Mouse (Mus musculus) gonadal fat pad, adult 2 months (tissue): ENCODE data around the gene Dicer1. TPM values are rescaled to one million over a fixed set of nuclear protein-coding genes. Genes with fewer than 3 reads are reported as not detected.

Experiments used
- DNase-seq: peaks from one replicate; pipeline ENCODE4 v3.0.0-alpha.2; 2012; ENCODE audit warnings: low read depth
- polyA plus RNA-seq: library from polyadenylated mRNA; depleted of rRNA; stranded (reverse); fragments of >200 nt; gene quantifications from 2 replicates; pipeline ENCODE4 v1.2.3, GENCODE M21; 2012; rRNA removed

Dicer1 gene
- polyA plus RNA-seq, 1 experiment: 11.8 TPM

- DNase-seq: no peak
Measured at GRCm38 (mm10) chr12:104677371-104677924, 74.3 kb downstream of the Dicer1 start.

DNA sequence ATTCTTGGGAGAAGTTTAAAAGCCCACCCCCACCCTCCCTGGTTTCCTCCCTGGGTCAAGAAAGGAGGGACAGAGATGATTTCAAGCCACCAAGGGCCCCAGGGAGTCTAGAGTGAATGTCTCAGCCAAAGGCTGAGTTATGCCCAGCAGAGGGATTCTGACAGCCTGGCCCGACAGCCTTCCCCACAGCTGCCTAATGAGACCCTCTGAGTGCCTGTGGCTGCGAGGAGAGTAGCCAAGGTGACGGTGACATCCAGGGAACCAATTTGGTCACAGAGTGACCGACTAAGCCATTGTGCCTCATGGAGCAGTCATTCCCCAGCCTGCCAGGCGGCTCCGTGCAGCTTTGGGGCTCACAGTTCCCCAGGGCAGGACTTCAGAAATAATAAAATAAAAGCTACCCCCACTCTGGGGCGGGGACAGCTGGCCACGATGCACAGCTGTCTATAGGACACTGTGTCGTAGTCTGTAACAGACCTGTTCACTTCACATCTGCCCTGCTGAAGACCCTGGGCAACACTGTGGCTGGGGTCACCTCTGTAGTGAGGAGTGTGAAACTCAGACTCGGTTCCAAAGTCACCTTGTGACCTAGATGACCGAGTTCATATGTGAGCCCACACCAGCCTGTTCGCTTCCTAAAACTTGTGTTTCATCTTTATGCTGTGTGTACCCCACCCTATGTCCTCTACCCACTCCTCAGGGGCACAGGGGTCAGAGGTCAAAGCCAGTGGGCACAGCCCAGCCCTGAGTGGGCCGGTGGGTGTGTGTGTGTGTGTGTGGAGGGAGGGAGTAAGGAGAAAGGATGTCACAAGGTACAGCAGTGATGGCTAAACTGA lies 75.0 kb downstream of the Dicer1 start:
- DNase-seq: no peak

- DNase-seq: no peak
Measured at GRCm38 (mm10) chr12:104672976-104673375, 78.8 kb downstream of the Dicer1 start.

DNA sequence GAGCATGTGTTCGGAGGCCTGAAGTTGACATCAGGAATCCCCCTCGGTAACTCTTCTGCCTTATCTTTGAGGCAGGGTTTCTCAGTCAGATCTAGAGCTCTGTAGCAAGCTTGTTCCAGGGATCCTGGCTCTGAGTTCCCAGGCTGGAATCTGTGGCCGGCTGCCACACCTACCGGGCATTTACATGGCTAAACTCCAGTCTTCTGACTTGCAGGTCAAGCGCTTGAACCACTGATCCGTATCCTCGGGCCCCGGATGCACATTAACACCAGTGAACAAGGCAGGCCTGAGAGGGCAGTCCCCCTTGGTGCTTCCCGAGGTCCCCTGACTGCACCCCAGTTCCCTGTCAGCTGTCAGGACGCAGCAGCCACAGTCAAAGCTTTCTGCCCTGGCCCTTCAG lies 79.3 kb downstream of the Dicer1 start:
- no peak for DNase-seq

DNA sequence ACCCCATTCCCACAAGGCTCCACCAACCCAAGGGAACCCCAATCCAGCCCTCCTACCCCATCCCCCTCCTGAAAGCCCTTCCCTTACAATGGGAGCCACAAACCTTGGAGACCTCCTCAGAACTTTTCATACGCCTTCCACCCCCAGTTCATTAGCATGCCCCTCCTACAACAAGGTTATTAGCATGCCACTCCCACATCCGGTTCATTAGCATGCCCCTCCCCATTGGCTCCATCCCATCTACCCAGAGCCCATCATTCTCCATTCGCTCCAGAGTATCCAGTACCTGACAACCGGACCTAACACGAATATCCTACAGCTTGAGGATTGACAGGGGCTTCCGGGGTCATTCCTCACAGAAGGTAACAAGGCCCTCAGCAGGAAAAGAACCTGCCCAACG lies 83.9 kb downstream of the Dicer1 start:
- DNase-seq: no peak

- DNase-seq: no peak
Measured at GRCm38 (mm10) chr12:104665951-104666350, 85.8 kb downstream of the Dicer1 start.

- DNase-seq: no peak
Measured at GRCm38 (mm10) chr12:104665521-104665920, 86.2 kb downstream of the Dicer1 start.

- no peak for DNase-seq
Measured at GRCm38 (mm10) chr12:104656146-104656545, 95.6 kb downstream of the Dicer1 start.

DNA sequence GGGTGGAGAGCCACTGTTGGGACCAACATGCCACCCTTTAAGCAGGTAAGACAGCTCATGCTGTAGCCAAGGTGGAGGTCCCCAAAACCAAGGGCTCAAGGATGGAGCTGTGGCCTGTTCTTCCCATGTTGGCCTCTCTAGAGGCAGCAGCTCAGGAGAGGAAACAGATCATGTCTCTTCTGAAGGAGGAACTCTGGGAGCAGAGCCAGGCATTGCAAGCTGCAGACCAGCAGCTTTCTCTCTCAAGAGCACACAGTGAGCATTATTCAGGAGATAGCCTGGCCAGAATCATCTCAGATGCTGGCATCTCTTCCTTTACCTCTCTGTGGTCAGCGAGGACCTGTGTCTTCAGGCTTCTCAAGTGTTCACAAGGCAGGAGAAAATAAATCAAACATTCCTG lies 96.7 kb downstream of the Dicer1 start:
- no peak for DNase-seq

- no peak for DNase-seq
Measured at GRCm38 (mm10) chr12:104652021-104652420, 99.7 kb downstream of the Dicer1 start.

DNA sequence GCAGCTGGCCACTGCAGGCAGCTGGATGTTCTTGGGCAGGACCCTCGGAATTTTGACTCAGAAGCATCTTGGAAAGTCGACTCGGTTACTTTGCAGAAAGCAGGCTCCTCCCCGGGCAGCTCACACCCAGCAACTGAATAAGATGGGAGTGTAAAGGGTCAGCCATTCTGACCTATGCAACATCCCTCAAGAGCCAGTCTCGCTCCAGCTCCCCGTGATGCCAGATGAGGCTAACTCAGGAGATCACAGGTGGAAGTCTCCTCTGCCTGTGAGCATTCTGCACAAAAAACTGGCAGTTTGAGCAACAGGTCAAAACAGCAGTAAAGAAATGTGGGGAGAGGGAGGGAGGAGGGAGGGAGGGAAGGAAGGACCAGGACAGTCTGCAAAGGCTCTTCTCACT lies 100.5 kb downstream of the Dicer1 start:
- no peak for DNase-seq

DNA sequence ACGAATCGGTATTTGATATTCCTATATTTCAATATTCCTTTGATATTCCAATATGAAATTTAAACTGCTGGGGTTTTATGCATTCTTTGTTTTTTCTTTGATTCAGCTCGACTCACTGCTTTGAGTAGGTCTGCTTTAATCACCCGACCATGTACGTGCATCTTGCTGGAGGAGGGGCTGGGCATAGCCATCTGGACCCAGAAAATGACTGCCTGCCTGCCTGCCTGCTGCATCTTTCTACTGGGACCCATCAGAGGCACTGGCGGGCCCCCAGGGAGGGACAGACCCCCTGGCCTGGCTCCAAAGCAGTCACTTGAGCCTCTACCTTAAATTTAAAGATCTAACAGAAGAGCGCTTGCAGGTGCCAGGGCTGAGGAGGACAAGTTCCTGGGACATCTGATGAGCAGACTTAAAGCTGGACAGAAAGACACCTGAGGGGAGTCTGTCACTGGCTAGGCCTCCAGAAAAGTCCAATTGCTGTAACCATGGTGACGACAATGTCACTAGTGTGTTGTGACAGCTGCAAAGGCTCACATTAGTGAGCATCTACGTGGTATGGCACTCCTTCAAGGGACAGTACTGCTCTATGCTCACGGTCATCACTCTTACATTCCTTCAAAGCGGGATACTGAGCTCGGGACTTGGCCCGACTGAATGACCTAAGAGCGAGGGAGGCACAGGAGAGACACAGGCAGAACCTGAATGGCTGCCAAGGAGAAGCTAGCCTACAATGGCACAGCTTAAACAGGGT lies 101.1 kb downstream of the Dicer1 start:
- DNase-seq: no peak

- DNase-seq: no peak
Measured at GRCm38 (mm10) chr12:104648366-104648765, 103.4 kb downstream of the Dicer1 start.

GRCm38 (mm10) chr12:104642337-104642736 lies 109.4 kb downstream of the Dicer1 start:
- peak; percentile 33 for DNase-seq

DNA sequence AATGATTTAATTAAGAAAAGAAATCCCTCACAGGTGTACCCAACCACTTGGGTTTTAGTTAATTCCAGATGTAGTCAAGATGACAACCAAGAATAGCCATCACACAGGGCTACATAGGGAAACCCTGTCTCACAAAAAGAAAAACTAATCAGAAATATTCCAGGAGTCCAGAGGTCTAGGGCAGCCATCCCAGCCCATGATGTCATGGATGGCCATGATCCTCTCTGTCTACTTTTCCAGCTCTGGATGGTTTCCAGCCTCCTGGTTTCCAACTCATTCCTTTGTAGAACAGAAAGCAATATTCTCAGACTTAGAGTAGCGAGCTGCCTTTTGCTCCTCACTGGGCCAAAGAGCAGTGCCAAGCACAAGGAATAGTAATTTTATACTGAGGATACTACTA lies 110.8 kb downstream of the Dicer1 start:
- no peak for DNase-seq

DNA sequence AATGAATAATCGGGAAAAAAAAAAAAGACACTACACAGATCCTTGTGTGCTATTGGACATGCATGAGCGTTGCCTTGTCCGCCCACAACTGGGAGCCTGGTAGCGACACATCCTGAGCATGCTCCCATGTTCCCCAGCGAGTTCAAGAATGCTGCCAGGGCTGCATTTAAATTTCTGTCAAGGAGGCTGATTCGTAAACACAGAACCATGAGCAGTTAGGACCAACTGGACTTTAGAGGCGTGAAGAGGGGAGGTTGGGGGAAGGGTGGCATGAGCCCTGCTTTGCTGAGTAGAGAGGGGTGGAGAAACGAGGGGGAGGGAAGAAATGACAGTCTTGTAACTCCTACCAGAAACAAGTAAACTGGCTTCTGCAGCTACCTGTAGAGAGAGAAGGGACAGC lies 113.6 kb downstream of the Dicer1 start:
- no peak for DNase-seq

Other genes with a start within 250 kb of the Dicer1 start
- gene Clmn, start 113.1 kb upstream of the Dicer1 start, polyA plus RNA-seq: 11.7 and 17.2 TPM in 2 replicates